Mouse (Mus musculus): ENCODE results near the gene Fam160b1.

Fam160b1 gene

GRCm38 (mm10) chr19:57367201-57367600 lies 6.7 kb downstream of the Fam160b1 start:
- no peak for DNase-seq (ENCODE audit: low spot score in 2 of 2)

- no peak for DNase-seq (ENCODE audit: low spot score in 2 of 2)
Measured at GRCm38 (mm10) chr19:57367849-57368387, 7.4 kb downstream of the Fam160b1 start.

- DNase-seq (ENCODE audit: low spot score in 2 of 2): no peak
Measured at GRCm38 (mm10) chr19:57373276-57373811, 12.9 kb downstream of the Fam160b1 start.

- no peak for DNase-seq (ENCODE audit: low spot score in 2 of 2)
Measured at GRCm38 (mm10) chr19:57375161-57375560, 14.7 kb downstream of the Fam160b1 start.

GRCm38 (mm10) chr19:57375746-57376145 lies 15.3 kb downstream of the Fam160b1 start:
- no peak for DNase-seq (ENCODE audit: low spot score in 2 of 2)

GRCm38 (mm10) chr19:57377043-57377703 lies 16.7 kb downstream of the Fam160b1 start:
- DNase-seq (ENCODE audit: low spot score in 2 of 2): no peak

- no peak for DNase-seq (ENCODE audit: low spot score in 2 of 2)
Measured at GRCm38 (mm10) chr19:57386176-57386693, 25.8 kb downstream of the Fam160b1 start.

GRCm38 (mm10) chr19:57391545-57391944 lies 31.1 kb downstream of the Fam160b1 start:
- DNase-seq (ENCODE audit: low spot score in 2 of 2): no peak

GRCm38 (mm10) chr19:57393357-57393957 lies 33.0 kb downstream of the Fam160b1 start:
- no peak for DNase-seq (ENCODE audit: low spot score in 2 of 2)

- no peak for DNase-seq (ENCODE audit: low spot score in 2 of 2)
Measured at GRCm38 (mm10) chr19:57396609-57397008, 36.1 kb downstream of the Fam160b1 start.

- DNase-seq (ENCODE audit: low spot score in 2 of 2): no peak
Measured at GRCm38 (mm10) chr19:57402364-57402763, 41.9 kb downstream of the Fam160b1 start.

GRCm38 (mm10) chr19:57403700-57404501 lies 43.4 kb downstream of the Fam160b1 start:
- DNase-seq (ENCODE audit: low spot score in 2 of 2): peak; percentile 44 to 66

- DNase-seq (ENCODE audit: low spot score in 2 of 2): peak in 1 of 2 experiments; percentile 12
Measured at GRCm38 (mm10) chr19:57404502-57404848, 44.0 kb downstream of the Fam160b1 start.

- DNase-seq (ENCODE audit: low spot score in 2 of 2): no peak
Measured at GRCm38 (mm10) chr19:57407947-57408346, 47.5 kb downstream of the Fam160b1 start.

GRCm38 (mm10) chr19:57411375-57412196 lies 51.1 kb downstream of the Fam160b1 start:
- peak; percentile 40 to 50 for DNase-seq (ENCODE audit: low spot score in 2 of 2)

GRCm38 (mm10) chr19:57413170-57413569 lies 52.7 kb downstream of the Fam160b1 start:
- DNase-seq (ENCODE audit: low spot score in 2 of 2): no peak

GRCm38 (mm10) chr19:57413918-57414317 lies 53.4 kb downstream of the Fam160b1 start:
- DNase-seq (ENCODE audit: low spot score in 2 of 2): no peak

GRCm38 (mm10) chr19:57415031-57415807 lies 54.7 kb downstream of the Fam160b1 start:
- no peak for DNase-seq (ENCODE audit: low spot score in 2 of 2)

GRCm38 (mm10) chr19:57417800-57418580 lies 57.5 kb downstream of the Fam160b1 start:
- no peak for DNase-seq (ENCODE audit: low spot score in 2 of 2)

Measured in frontal cortex, postnatal 14 days (tissue).